Mouse (Mus musculus) CD4-positive, CD25-positive, alpha-beta regulatory T cell (primary cell): ENCODE data around the gene Krt87. TPM values are rescaled to one million over a fixed set of nuclear protein-coding genes. Genes with fewer than 3 reads are reported as not detected.

Source experiments
- polyA plus RNA-seq: library from polyadenylated mRNA; unstranded; fragments of 100-300 nt; shearing (Covaris generic); gene quantifications from one replicate; pipeline ENCODE4 v1.2.1, GENCODE M21; 2017

The Krt87 gene
- 0.16 TPM for polyA plus RNA-seq

DNA sequence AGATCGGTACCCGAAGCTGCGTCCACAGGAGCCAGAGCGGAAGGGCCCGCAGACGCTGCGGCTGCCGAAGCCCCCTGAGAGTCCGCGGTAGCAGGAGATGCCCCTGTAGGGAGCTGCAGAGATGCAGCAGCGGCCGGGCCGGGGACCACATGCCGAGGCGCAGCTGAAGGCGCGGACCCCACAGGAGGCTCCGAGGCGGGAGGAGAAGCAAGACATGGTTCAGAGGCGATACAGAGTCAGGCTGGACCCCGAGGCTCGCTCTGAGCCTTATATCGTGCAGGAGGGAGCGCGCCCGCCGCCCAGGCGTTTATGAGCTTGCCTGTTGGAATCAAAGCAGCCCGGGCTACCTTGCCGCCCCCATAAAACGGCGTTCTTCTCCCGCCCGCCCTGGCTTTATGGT lies at the start of gene Krt87:
Krt87 (minus strand) TSS at position 250 of the 400 bp plus-strand sequence.

DNA sequence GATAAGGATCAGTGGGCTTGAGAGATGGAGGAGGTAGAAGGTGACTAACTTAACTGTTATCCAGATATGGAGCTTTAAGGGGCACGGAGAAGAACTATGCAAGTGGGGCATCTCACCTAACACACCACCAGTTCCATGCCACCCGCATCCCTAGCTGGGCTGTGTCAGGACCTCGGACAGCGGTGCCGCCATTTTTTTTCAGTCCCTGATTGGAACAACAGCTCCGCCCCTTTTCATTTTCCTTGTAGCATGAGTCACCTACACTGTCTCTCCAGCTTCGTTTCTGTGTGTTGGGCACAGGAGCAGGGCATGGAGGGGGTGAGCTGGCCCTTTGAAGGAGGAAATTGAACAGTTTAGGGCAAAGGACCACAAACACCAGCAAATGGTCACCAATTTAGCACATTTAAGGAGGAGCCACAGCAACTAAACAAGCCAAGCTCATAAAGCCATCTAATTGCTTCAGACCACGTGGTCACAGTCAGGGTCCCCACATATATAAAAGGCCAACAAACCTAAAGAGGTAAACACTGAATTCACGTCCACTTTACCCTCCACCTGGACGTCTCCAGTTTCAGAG lies 34.4 kb upstream of the Krt87 start, which contains the start of gene Krt86:
Krt86 (plus strand) TSS at position 527 of the 577 bp plus-strand sequence.

DNA sequence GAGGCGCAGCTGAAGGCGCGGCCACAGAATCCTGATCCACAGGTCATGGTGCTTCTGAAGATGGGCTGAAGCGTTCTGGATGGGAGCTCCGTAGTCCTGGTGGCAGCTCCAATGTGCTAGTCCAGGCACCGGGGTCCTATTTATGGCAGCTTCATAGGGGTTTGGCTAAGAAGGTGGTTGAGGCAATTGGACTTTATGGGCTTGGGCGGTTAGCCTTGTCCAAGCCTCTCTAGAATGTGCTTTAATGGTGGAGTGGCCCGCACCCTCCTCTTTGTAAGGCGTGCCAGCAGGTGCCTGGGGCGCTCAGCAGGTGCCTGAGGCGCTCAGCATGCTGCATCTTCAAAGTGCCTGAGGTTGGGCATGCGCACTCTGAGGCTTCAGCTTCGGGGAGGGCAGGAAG lies 25.0 kb upstream of the Krt87 start, which contains the start of gene Krt81:
Krt81 (minus strand) TSS at position 101 of the 400 bp plus-strand sequence.

DNA sequence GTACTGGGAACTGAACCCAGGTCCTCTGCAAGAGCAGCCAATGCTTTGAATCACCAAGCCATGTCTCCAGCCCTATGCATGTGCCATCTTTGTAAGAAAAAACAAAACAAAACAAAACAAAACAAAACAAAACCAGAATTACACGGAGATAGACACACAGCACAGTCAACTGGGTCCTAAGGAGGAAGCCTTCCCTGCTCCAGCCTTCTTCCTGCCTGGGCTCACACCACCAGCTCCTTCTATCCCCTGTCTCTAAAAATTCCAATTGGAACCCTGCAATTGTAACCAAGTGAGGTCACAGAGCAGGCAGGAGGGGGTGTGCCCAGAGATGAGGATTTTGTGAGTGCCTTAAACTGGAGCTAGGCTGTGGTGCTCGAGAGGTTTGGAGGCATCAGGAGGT lies 8.8 kb upstream of the Krt87 start, which contains the start of gene Krt88:
Krt88 (plus strand) TSS at position 301 of the 400 bp plus-strand sequence.

DNA sequence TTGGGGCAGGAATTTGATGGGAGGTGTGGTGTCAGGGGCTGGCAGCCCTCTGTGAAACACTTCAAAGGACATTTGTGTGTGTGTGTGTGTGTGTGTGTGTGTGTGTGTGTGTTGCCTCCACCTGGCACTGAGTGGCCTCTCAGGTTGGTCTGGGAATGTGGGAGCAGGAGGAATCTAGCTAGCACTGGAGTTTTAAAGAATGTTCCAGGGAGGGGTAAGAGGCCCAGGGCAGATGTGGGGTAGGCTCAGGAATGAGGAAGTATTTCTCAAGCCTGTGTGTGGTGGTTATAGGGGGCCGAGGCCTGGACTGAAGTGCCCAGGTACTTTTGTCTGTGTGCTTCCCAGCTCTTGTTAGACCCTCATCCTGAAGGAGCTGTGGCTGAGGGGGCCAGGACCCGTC lies 27.8 kb downstream of the Krt87 start, which contains the start of gene Krt7:
Krt7 (plus strand) TSS at position 269 of the 400 bp plus-strand sequence.

Other genes starting within 250 kb of the Krt87 start
- gene Grasp, start 214.6 kb downstream of the Krt87 start, polyA plus RNA-seq, result 8.4 TPM
- 116 TPM for gene Nr4a1, start 184.5 kb downstream of the Krt87 start, polyA plus RNA-seq
- 63.0 TPM for gene Atg101, start 154.5 kb downstream of the Krt87 start, polyA plus RNA-seq
- not detected for gene 6030408B16Rik, start 145.6 kb downstream of the Krt87 start, polyA plus RNA-seq
- gene Krt80, start 68.6 kb downstream of the Krt87 start, polyA plus RNA-seq, result 0.06 TPM
- gene Krt7, start 27.8 kb downstream of the Krt87 start, polyA plus RNA-seq, result 0.07 TPM
- not detected for gene Krt88, start 8.9 kb upstream of the Krt87 start, polyA plus RNA-seq
- not detected for gene Krt81, start 24.9 kb upstream of the Krt87 start, polyA plus RNA-seq
- gene Krt86, start 34.7 kb upstream of the Krt87 start, polyA plus RNA-seq, result not detected
- gene Krt83, start 52.7 kb upstream of the Krt87 start, polyA plus RNA-seq, result 2.7 TPM
- gene Gm49425, start 78.5 kb upstream of the Krt87 start, polyA plus RNA-seq, result not detected
- 0.14 TPM for gene Krt84, start 94.0 kb upstream of the Krt87 start, polyA plus RNA-seq
- gene Krt82, start 111.9 kb upstream of the Krt87 start, polyA plus RNA-seq, result not detected
- gene Krt90, start 124.1 kb upstream of the Krt87 start, polyA plus RNA-seq, result not detected
- gene Krt75, start 135.1 kb upstream of the Krt87 start, polyA plus RNA-seq, result 0.18 TPM
- not detected for gene Gm5414, start 189.4 kb upstream of the Krt87 start, polyA plus RNA-seq
- not detected for gene Gm5478, start 208.6 kb upstream of the Krt87 start, polyA plus RNA-seq
- not detected for gene Krt6b, start 241.5 kb upstream of the Krt87 start, polyA plus RNA-seq